Mouse (Mus musculus): ENCODE measurements around the gene Hnf1b.

Hnf1b gene

GRCm38 (mm10) chr11:83853221-83853792, 3.4 kb downstream of the Hnf1b start:
- DNase-seq = peak; percentile 56

- peak; percentile 34 for DNase-seq
Observed at GRCm38 (mm10) chr11:83854091-83854490, 4.2 kb downstream of the Hnf1b start.

GRCm38 (mm10) chr11:83854707-83855106, 4.8 kb downstream of the Hnf1b start:
- DNase-seq = no peak

- DNase-seq = no peak
Observed at GRCm38 (mm10) chr11:83857256-83857655, 7.4 kb downstream of the Hnf1b start.

GRCm38 (mm10) chr11:83865286-83865685, 15.4 kb downstream of the Hnf1b start:
- DNase-seq = peak; percentile 16

- DNase-seq = peak; percentile 17
Observed at GRCm38 (mm10) chr11:83867571-83867970, 17.7 kb downstream of the Hnf1b start.

- no peak for DNase-seq
Observed at GRCm38 (mm10) chr11:83869147-83869546, 19.3 kb downstream of the Hnf1b start.

GRCm38 (mm10) chr11:83869686-83870085, 19.8 kb downstream of the Hnf1b start:
- DNase-seq = no peak

- no peak for DNase-seq
Observed at GRCm38 (mm10) chr11:83871780-83872554, 22.1 kb downstream of the Hnf1b start.

GRCm38 (mm10) chr11:83873509-83873908, 23.6 kb downstream of the Hnf1b start:
- no peak for DNase-seq

- no peak for DNase-seq
Observed at GRCm38 (mm10) chr11:83876630-83877029, 26.8 kb downstream of the Hnf1b start.

GRCm38 (mm10) chr11:83877765-83878164, 27.9 kb downstream of the Hnf1b start:
- no peak for DNase-seq

GRCm38 (mm10) chr11:83878417-83878952, 28.6 kb downstream of the Hnf1b start:
- no peak for DNase-seq

GRCm38 (mm10) chr11:83879130-83879529, 29.3 kb downstream of the Hnf1b start:
- no peak for DNase-seq

- DNase-seq = no peak
Observed at GRCm38 (mm10) chr11:83881438-83881837, 31.6 kb downstream of the Hnf1b start.

- peak; percentile 47 for DNase-seq
Observed at GRCm38 (mm10) chr11:83882552-83882951, 32.7 kb downstream of the Hnf1b start.

- no peak for DNase-seq
Observed at GRCm38 (mm10) chr11:83883074-83883473, 33.2 kb downstream of the Hnf1b start.

- DNase-seq = no peak
Observed at GRCm38 (mm10) chr11:83883812-83884211, 33.9 kb downstream of the Hnf1b start.

GRCm38 (mm10) chr11:83885175-83885574, 35.3 kb downstream of the Hnf1b start:
- DNase-seq = no peak

GRCm38 (mm10) chr11:83886746-83887145, 36.9 kb downstream of the Hnf1b start:
- no peak for DNase-seq

GRCm38 (mm10) chr11:83891366-83891765, 41.5 kb downstream of the Hnf1b start:
- peak; percentile 16 for DNase-seq

GRCm38 (mm10) chr11:83893325-83893724, 43.5 kb downstream of the Hnf1b start:
- DNase-seq = no peak

GRCm38 (mm10) chr11:83896430-83897410, 46.9 kb downstream of the Hnf1b start:
- DNase-seq = no peak
